Mouse (Mus musculus) CD8-positive naive resting alpha-beta T cell, adult 2 months (primary cell): Measurements from ENCODE around the gene Ccdc92b.
"Not testable (repeated sequence)": the region's sequence is repeated elsewhere in the genome, so short reads cannot be mapped to it uniquely, and the experiment has no call there.

Source experiments
- DNase-seq, 2 experiments: peaks; one replicate each; pipeline ENCODE4 v3.0.0; 2022; ENCODE audit warnings: low read depth in 2 of 2, low spot score in 2 of 2

The Ccdc92b gene

DNA sequence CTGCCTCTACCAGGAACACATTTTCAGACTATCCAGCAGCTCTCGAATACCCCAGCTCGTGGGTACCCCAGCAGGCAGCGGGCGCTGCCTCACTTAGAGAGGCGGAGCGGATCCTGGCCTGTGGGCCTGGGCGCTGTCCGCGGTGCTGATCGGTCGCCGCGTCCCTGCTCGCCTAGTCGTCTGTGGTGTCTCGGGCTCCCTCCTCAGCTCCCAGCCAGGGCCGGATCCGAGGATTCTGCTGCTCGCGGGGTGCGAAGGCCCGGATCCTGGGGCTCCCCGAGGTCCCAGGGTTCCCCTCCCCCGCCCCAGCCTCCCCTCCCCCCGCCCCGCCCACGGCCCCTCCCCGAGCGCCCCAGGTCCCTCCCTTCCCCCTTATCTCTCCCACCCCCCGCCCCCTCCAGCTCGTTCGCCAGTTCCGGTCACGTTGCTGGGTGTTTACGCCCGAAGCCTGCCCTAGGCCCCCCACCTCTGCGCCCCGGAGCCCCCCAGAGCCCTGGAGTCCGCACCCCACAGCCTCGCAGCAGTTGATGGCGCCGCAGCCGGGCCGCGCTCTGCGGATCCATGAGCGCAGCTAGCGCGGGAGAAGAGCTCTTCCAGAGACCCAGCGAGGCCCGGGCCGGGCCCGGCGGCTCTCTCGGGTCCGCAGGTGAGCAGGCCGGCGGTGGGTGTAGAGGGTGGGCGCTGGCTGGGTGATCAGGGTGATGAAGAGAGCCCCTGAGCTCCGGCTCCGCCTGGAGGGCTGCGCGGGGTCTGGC, at the start of gene Ccdc92b:
Gene Ccdc92b, plus strand, starts transcription at position 405 of the 755 bp plus-strand sequence.
- peak; percentile 46 to 47 for DNase-seq

GRCm38 (mm10) chr11:74569735-74570134, 49.7 kb upstream of the Ccdc92b start:
- no peak for DNase-seq

- DNase-seq, result peak; percentile 27 to 41
These were observed 46.8 kb upstream of the Ccdc92b start for GRCm38 (mm10) chr11:74572459-74573061.

- DNase-seq, result no peak
These were observed 44.5 kb upstream of the Ccdc92b start for GRCm38 (mm10) chr11:74574768-74575434.

GRCm38 (mm10) chr11:74575940-74576339, 43.5 kb upstream of the Ccdc92b start:
- no peak for DNase-seq

DNA sequence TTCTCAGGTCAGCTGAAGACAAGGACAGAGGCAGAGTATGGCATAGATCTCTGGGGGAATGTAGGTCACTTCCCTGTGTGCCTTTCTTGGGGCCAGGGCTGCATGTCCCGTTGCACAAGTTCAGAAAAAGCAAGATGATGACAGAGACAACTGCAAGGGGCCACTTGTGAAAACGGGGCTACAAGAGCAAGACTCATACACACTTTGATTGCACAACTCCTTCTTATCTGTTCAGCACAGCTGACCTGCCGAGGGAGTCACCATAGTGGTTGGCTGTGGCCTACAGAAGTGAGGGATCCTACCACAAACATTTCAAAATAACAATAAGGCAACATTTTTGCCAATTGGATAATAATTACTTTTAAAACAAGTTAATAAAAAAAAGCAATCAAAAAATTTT, 42.3 kb upstream of the Ccdc92b start:
- no peak for DNase-seq

GRCm38 (mm10) chr11:74581333-74581732, 38.1 kb upstream of the Ccdc92b start:
- not testable (repeated sequence) for DNase-seq

- no peak for DNase-seq
These were observed 36.9 kb upstream of the Ccdc92b start for GRCm38 (mm10) chr11:74582464-74582863.

DNA sequence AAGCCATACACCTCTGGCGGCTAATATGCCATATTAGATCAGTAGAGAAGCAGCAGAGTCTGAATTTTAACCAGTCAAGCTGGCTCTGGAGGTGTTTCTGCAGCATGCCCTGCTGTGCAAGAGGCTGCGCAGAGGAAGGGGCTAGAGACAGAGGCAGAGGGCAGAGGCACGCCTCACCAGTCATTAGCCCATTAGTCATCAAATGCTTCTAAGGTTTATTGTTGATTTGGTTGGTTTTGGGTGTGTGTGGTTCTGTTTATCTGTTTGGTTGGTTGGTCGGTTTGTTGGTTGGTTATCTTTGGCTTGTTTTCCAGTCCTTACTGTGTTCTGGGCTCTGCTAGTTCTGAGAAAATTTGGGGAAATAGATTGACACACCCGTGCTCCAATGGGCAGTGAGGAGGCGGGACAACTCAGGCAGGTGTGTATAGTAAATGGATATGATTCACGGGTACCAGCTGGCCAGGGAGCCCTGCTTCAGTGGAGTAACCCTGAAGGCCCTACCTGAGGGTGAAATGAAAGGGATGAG, 35.5 kb upstream of the Ccdc92b start:
- DNase-seq, result no peak

GRCm38 (mm10) chr11:74584946-74585723, 34.3 kb upstream of the Ccdc92b start:
- DNase-seq, result no peak

GRCm38 (mm10) chr11:74586401-74586800, 33.0 kb upstream of the Ccdc92b start:
- no peak for DNase-seq

DNA sequence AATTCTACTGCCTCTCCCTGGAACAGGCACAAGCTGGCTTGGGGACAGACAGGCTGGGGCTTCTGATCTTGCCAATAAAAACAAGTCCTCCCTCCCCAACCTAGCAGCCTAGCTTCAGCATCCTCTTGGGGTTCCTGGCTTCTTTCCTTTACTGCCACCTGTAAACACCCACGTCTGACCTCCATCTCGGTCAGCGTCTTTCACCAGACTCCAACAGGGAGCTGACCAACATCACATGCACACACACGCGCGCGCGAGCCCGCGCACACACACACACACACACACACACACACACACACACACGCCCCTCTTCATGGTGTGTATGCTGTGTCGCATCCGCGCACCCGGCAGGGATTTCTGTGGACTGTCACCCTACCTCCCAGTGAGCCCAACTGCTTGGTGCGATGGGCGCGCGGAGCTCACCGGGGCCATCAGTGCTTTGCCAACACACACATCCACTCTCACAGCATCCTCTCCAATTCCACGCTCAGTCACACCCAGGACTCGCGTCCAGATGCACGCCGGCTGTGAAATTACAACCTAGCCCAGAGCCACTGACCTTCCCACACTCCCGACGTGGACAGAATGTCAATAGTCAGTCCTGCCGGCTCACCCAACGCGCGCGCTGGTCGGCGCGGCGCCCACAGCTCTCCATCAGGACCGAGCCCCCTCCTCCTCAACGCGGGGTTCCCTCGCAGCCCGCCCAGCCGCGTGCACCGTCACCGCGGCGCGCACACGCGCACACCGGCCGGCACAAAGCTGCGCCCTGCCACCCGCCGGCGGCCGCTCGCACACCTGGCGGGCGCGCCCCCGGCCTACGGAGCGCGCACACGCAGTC, 29.8 kb upstream of the Ccdc92b start:
- DNase-seq, result no peak

- DNase-seq, result no peak
These were observed 29.2 kb upstream of the Ccdc92b start for GRCm38 (mm10) chr11:74590239-74590596.

DNA sequence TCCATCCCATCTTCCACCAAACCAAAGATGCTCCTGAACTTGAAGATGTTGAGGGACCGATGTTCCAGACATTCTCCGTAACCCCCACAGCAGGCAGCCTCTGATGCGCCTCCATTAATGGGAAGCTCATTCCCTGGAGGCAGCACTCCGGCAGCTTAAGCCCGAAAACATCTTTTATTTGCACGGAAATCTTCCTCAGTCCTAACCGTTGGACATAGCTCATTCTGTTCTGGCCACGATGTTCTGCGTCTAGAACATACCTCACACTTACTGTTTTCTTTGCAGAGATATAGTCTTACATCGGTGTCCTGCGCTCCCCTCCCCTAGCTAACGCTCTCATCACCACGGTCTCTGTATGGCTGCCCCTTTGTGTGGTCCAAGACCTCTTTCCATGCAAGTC, 28.7 kb upstream of the Ccdc92b start:
- no peak for DNase-seq

DNA sequence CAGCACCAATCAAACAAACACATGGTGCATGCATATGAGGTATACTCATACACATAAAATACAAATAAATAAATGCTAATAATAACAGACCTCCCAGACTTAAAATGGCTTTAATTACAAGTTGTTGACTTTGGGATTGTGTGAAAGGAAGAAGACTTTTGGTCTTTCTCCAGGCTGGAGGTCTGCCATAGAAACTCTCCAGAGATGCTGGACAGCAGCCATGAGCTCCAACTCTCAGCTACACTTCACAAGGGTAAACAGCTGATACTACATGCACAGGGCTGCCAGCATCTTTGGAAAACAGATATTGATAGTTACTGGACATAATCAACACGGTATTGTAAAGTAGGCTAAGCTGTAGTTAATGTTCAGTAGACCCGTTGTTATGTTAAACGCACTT, 27.2 kb upstream of the Ccdc92b start:
- DNase-seq, result no peak

DNA sequence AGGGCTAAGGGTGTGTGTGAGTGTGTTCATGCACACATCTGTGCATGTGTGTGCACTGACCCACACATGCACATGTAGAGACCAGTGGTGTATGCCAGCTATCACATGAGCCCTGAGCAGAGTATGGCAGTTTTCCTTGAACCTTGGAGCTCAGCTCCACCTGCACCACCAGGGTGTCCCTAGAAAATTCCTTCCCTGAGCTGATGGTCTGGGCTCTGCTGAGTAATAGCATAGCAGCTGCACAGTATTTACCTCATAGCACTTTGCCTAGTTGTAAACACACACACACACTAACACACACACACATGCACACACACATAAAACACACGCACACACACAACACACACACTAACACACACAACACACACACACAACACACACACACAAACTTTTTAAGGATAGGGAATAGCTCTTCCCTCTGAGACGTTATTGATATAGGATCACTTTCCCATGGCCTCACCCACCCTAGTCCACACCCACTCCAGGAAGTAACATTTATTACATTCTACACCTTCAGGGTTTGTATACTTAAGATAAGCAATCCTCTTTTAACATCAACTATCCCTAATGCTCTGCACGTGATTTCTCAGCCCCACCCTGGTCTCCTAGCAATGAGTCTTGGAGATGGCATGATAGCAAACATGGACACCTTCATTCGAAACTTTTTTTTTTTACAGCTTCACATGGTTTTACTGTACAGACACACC, 22.0 kb upstream of the Ccdc92b start:
- DNase-seq, result no peak

- DNase-seq, result no peak
These were observed 21.4 kb upstream of the Ccdc92b start for GRCm38 (mm10) chr11:74597990-74598337.

DNA sequence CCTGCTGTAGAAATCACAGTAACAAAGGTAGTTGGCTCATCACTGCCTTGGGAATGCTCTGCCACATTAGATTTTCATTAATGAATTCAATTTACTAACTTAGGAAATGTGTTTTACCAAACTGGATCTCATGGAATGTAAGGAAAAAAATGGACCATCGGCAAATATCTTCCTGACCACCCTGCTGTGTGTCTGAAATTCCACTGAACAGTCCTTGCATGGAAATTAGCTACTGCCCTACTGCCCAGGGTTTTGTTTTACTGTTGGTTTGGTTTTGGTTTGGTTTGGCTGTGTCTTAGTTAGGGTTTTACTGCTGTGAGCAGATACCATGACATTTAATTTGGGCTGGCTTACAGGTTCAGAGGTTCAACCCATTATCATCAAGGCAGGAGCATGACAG, 17.1 kb upstream of the Ccdc92b start:
- DNase-seq, result no peak

GRCm38 (mm10) chr11:74610068-74610467, 9.3 kb upstream of the Ccdc92b start:
- DNase-seq, result no peak
